Mouse (Mus musculus): ENCODE data around the gene Psmg4.
A peak's percentile ranks its signal among the peaks of the same experiment; 100 is the strongest.

Psmg4 gene

GRCm38 (mm10) chr13:34162491-34163303, at the start of gene Psmg4:
TSS of gene Psmg4 (plus strand) at chr13:34162964.
- peak; percentile 93 for DNase-seq (ENCODE audit: low read depth, low spot score)

- no peak for DNase-seq (ENCODE audit: low read depth, low spot score)
Measured at GRCm38 (mm10) chr13:34113086-34113485, 49.7 kb upstream of the Psmg4 start.

- DNase-seq (ENCODE audit: low read depth, low spot score) = no peak
Measured at GRCm38 (mm10) chr13:34114654-34115053, 48.1 kb upstream of the Psmg4 start.

- DNase-seq (ENCODE audit: low read depth, low spot score) = no peak
Measured at GRCm38 (mm10) chr13:34116508-34116907, 46.3 kb upstream of the Psmg4 start.

GRCm38 (mm10) chr13:34118816-34119215, 43.9 kb upstream of the Psmg4 start:
- DNase-seq (ENCODE audit: low read depth, low spot score) = no peak

GRCm38 (mm10) chr13:34119406-34119805, 43.4 kb upstream of the Psmg4 start:
- DNase-seq (ENCODE audit: low read depth, low spot score) = no peak

GRCm38 (mm10) chr13:34120536-34120935, 42.2 kb upstream of the Psmg4 start:
- no peak for DNase-seq (ENCODE audit: low read depth, low spot score)

- no peak for DNase-seq (ENCODE audit: low read depth, low spot score)
Measured at GRCm38 (mm10) chr13:34125711-34126110, 37.1 kb upstream of the Psmg4 start.

- no peak for DNase-seq (ENCODE audit: low read depth, low spot score)
Measured at GRCm38 (mm10) chr13:34128276-34129114, 34.3 kb upstream of the Psmg4 start.

GRCm38 (mm10) chr13:34129485-34130225, 33.1 kb upstream of the Psmg4 start:
- DNase-seq (ENCODE audit: low read depth, low spot score) = peak; percentile 97

- DNase-seq (ENCODE audit: low read depth, low spot score) = peak; percentile 99
Measured at GRCm38 (mm10) chr13:34130226-34130731, 32.5 kb upstream of the Psmg4 start, which contains the start of gene Tubb2b. TSS of gene Tubb2b (minus strand) at chr13:34130466.

GRCm38 (mm10) chr13:34131011-34131707, 31.6 kb upstream of the Psmg4 start:
- peak; percentile 98 for DNase-seq (ENCODE audit: low read depth, low spot score)

- peak; percentile 91 for DNase-seq (ENCODE audit: low read depth, low spot score)
Measured at GRCm38 (mm10) chr13:34131708-34132060, 31.1 kb upstream of the Psmg4 start.

- peak; percentile 32 for DNase-seq (ENCODE audit: low read depth, low spot score)
Measured at GRCm38 (mm10) chr13:34132299-34132698, 30.5 kb upstream of the Psmg4 start.

- DNase-seq (ENCODE audit: low read depth, low spot score) = no peak
Measured at GRCm38 (mm10) chr13:34132875-34133274, 29.9 kb upstream of the Psmg4 start.

GRCm38 (mm10) chr13:34133326-34134071, 29.3 kb upstream of the Psmg4 start:
- peak; percentile 48 for DNase-seq (ENCODE audit: low read depth, low spot score)

GRCm38 (mm10) chr13:34134276-34134675, 28.5 kb upstream of the Psmg4 start:
- no peak for DNase-seq (ENCODE audit: low read depth, low spot score)

GRCm38 (mm10) chr13:34136605-34137004, 26.2 kb upstream of the Psmg4 start:
- no peak for DNase-seq (ENCODE audit: low read depth, low spot score)

- no peak for DNase-seq (ENCODE audit: low read depth, low spot score)
Measured at GRCm38 (mm10) chr13:34143389-34143788, 19.4 kb upstream of the Psmg4 start.

- DNase-seq (ENCODE audit: low read depth, low spot score) = peak; percentile 30
Measured at GRCm38 (mm10) chr13:34146916-34147315, 15.8 kb upstream of the Psmg4 start.
